Mouse (Mus musculus) liver, embryonic 12.5 days (tissue): ENCODE measurements around the gene Pfkm. TPM values are rescaled to one million over a fixed set of nuclear protein-coding genes. Genes with fewer than 3 reads are reported as not detected.

Source experiments
- ATAC-seq: fragments of 200-750 bp; cut with Nextera tagmentation; 2 replicates; pipeline ENCODE4 v1.8.0; 2017; ENCODE audit warnings: moderate number of reproducible peaks, mild to moderate bottlenecking, moderate library complexity
- H3K27ac ChIP-seq: fragments of 300-500 bp; sonication (generic); 2 replicates; pipeline ENCODE4 v1.5.1; 2016; ENCODE audit warnings: mild to moderate bottlenecking
- H3K27me3 ChIP-seq: fragments of 300-500 bp; sonication (generic); replicated peaks from 2 replicates; pipeline ENCODE4 v1.6.1; 2016; ENCODE audit warnings: mild to moderate bottlenecking, moderate library complexity
- H3K36me3 ChIP-seq: fragments of 300-500 bp; sonication (generic); 2 replicates; pipeline ENCODE4 v1.6.1; 2016; ENCODE audit warnings: mild to moderate bottlenecking, moderate library complexity
- H3K4me1 ChIP-seq: fragments of 300-500 bp; sonication (generic); 2 replicates; pipeline ENCODE4 v1.6.1; 2016
- H3K4me2 ChIP-seq: fragments of 300-500 bp; sonication (generic); 2 replicates; pipeline ENCODE4 v1.6.1; 2016; ENCODE audit warnings: mild to moderate bottlenecking, moderate library complexity
- H3K4me3 ChIP-seq: fragments of 300-500 bp; sonication (generic); 2 replicates; pipeline ENCODE4 v1.5.1; 2016; ENCODE audit warnings: mild to moderate bottlenecking, moderate library complexity
- H3K9ac ChIP-seq: fragments of 300-500 bp; sonication (generic); 2 replicates; pipeline ENCODE4 v1.6.1; 2016; ENCODE audit warnings: mild to moderate bottlenecking, moderate library complexity
- H3K9me3 ChIP-seq: fragments of 300-500 bp; sonication (generic); replicated peaks from 2 replicates; pipeline ENCODE4 v1.6.1; 2016; ENCODE audit warnings: mild to moderate bottlenecking, moderate library complexity
- WGBS: fragments of 180-500 bp; shearing (Covaris S2); methylation state at CpG from one replicate; pipeline ENCODE4 v1.1.7; 2016; ENCODE audit not compliant: insufficient replicate concordance; 5-methylcytosine and 5-hydroxymethylcytosine counted together
- polyA plus RNA-seq: library from polyadenylated mRNA; unstranded; fragments of >200 nt; fragmentation: Nextera tagmentation; extraction: Ambion mirVana; gene quantifications from 2 replicates; pipeline ENCODE4 v1.2.1, GENCODE M21; 2016

Gene Pfkm
- polyA plus RNA-seq, 1 experiment from 2014 or later: 30.3 TPM

GRCm38 (mm10) chr15:98131451-98131850 lies 39.1 kb downstream of the Pfkm start:
- WGBS: 85% methylated on average over 7 of the region's 7 CpGs
- Histone ChIP-seq H3K4me3 (no peak overlapping the region), H3K36me3 (peaks cover 100% of the 10 kb centered on the region), H3K4me2 (no peak overlapping the region), H3K4me1 (no peaks in the 10 kb centered on the region), H3K27ac (no peak overlapping the region), H3K27me3 (no peaks in the 10 kb centered on the region), H3K9ac (no peak overlapping the region), H3K9me3 (no peaks in the 10 kb centered on the region)
- no peak for ATAC-seq

- no peaks in the 10 kb centered on the region for H3K9me3 ChIP-seq
- peaks cover 100% of the 10 kb centered on the region for H3K36me3 ChIP-seq
Observed at GRCm38 (mm10) chr15:98131942-98132655, 39.7 kb downstream of the Pfkm start.

GRCm38 (mm10) chr15:98133471-98133870 lies 41.1 kb downstream of the Pfkm start:
- 85% methylated on average over 3 of the region's 3 CpGs for WGBS
- H3K9ac ChIP-seq: no peak overlapping the region
- peaks cover 97% of the 10 kb centered on the region for H3K36me3 ChIP-seq
- no peaks in the 10 kb centered on the region for H3K27me3 ChIP-seq
- H3K4me1 ChIP-seq: no peaks in the 10 kb centered on the region
- no peak overlapping the region for H3K4me2 ChIP-seq
- no peak for ATAC-seq
- no peak overlapping the region for H3K4me3 ChIP-seq
- no peak overlapping the region for H3K27ac ChIP-seq
- H3K9me3 ChIP-seq: no peaks in the 10 kb centered on the region

More at GRCm38 (mm10) chr15:98131942-98132655, 39.7 kb downstream of the Pfkm start:
- Histone ChIP-seq H3K4me3 (no peak overlapping the region), H3K27me3 (no peaks in the 10 kb centered on the region), H3K4me2 (no peak overlapping the region), H3K4me1 (no peaks in the 10 kb centered on the region), H3K9ac (no peak overlapping the region), H3K27ac (no peak overlapping the region)
- ATAC-seq: no peak
- WGBS: 84% methylated on average over 15 of the region's 15 CpGs

GRCm38 (mm10) chr15:98134034-98134433 lies 41.6 kb downstream of the Pfkm start:
- Histone ChIP-seq H3K4me1 (no peaks in the 10 kb centered on the region), H3K9me3 (no peaks in the 10 kb centered on the region), H3K9ac (no peak overlapping the region), H3K36me3 (peaks cover 97% of the 10 kb centered on the region), H3K4me2 (no peak overlapping the region), H3K27me3 (no peaks in the 10 kb centered on the region), H3K27ac (no peak overlapping the region), H3K4me3 (no peak overlapping the region)
- 94% methylated on average over 4 of the region's 4 CpGs for WGBS
- ATAC-seq: no peak

GRCm38 (mm10) chr15:98134666-98135065 lies 42.3 kb downstream of the Pfkm start:
- no peak for ATAC-seq
- H3K27ac ChIP-seq: no peak overlapping the region
- no peaks in the 10 kb centered on the region for H3K4me1 ChIP-seq
- H3K36me3 ChIP-seq: peaks cover 97% of the 10 kb centered on the region
- no peaks in the 10 kb centered on the region for H3K9me3 ChIP-seq
- no peak overlapping the region for H3K9ac ChIP-seq
- WGBS: 84% methylated on average over 3 of the region's 3 CpGs
- no peaks in the 10 kb centered on the region for H3K27me3 ChIP-seq
- no peak overlapping the region for H3K4me2 ChIP-seq
- no peak overlapping the region for H3K4me3 ChIP-seq

GRCm38 (mm10) chr15:98135671-98136070 lies 43.3 kb downstream of the Pfkm start:
- Histone ChIP-seq H3K27ac (no peak overlapping the region), H3K9me3 (no peaks in the 10 kb centered on the region), H3K36me3 (peaks cover 96% of the 10 kb centered on the region), H3K9ac (no peak overlapping the region), H3K4me2 (no peak overlapping the region), H3K4me1 (no peaks in the 10 kb centered on the region), H3K27me3 (no peaks in the 10 kb centered on the region), H3K4me3 (no peak overlapping the region)
- ATAC-seq: no peak
- 92% methylated on average over 13 of the region's 13 CpGs for WGBS

GRCm38 (mm10) chr15:98136871-98137270 lies 44.5 kb downstream of the Pfkm start:
- Histone ChIP-seq H3K9me3 (no peaks in the 10 kb centered on the region), H3K27ac (no peak overlapping the region)
- WGBS: 88% methylated on average over 9 of the region's 9 CpGs

GRCm38 (mm10) chr15:98139763-98140162 lies 47.4 kb downstream of the Pfkm start:
- H3K4me2 ChIP-seq: no peak overlapping the region
- peaks cover 7% of the 10 kb centered on the region for H3K4me1 ChIP-seq
- WGBS: 81% methylated on average over 7 of the region's 7 CpGs
- no peak overlapping the region for H3K27ac ChIP-seq
- no peak overlapping the region for H3K9ac ChIP-seq
- no peaks in the 10 kb centered on the region for H3K9me3 ChIP-seq
- H3K4me3 ChIP-seq: no peak overlapping the region
- peaks cover 75% of the 10 kb centered on the region for H3K36me3 ChIP-seq
- ATAC-seq: no peak
- no peaks in the 10 kb centered on the region for H3K27me3 ChIP-seq

More at GRCm38 (mm10) chr15:98136871-98137270, 44.5 kb downstream of the Pfkm start:
- ATAC-seq: no peak
- Histone ChIP-seq H3K9ac (no peak overlapping the region), H3K4me2 (no peak overlapping the region), H3K36me3 (peaks cover 95% of the 10 kb centered on the region), H3K27me3 (no peaks in the 10 kb centered on the region), H3K4me3 (no peak overlapping the region), H3K4me1 (no peaks in the 10 kb centered on the region)

GRCm38 (mm10) chr15:98140809-98141208 lies 48.4 kb downstream of the Pfkm start:
- ATAC-seq: no peak
- H3K4me3 ChIP-seq: no peak overlapping the region
- 83% methylated on average over 5 of the region's 5 CpGs for WGBS
- H3K4me2 ChIP-seq: no peak overlapping the region
- H3K36me3 ChIP-seq: peaks cover 64% of the 10 kb centered on the region
- H3K9ac ChIP-seq: no peak overlapping the region
- no peaks in the 10 kb centered on the region for H3K9me3 ChIP-seq
- H3K4me1 ChIP-seq: peaks cover 11% of the 10 kb centered on the region
- H3K27me3 ChIP-seq: no peaks in the 10 kb centered on the region
- no peak overlapping the region for H3K27ac ChIP-seq

GRCm38 (mm10) chr15:98142515-98142914 lies 50.1 kb downstream of the Pfkm start:
- 88% methylated on average over 10 of the region's 10 CpGs for WGBS
- ATAC-seq: no peak
- H3K27ac ChIP-seq: no peak overlapping the region

GRCm38 (mm10) chr15:98144861-98145507 lies 52.6 kb downstream of the Pfkm start:
- peaks cover 15% of the 10 kb centered on the region for H3K4me1 ChIP-seq
- WGBS: under 1% methylated on average over 36 of the region's 36 CpGs
- H3K4me3 ChIP-seq: peak overlapping the region; percentile 78
- peak; percentile 69 for ATAC-seq
- peak overlapping the region; percentile 95 for H3K9ac ChIP-seq
- peak overlapping the region; percentile 75 for H3K27ac ChIP-seq
- H3K9me3 ChIP-seq: no peaks in the 10 kb centered on the region
- H3K27me3 ChIP-seq: no peaks in the 10 kb centered on the region
- H3K4me2 ChIP-seq: peak overlapping the region; percentile 90
- peaks cover 25% of the 10 kb centered on the region for H3K36me3 ChIP-seq

More at GRCm38 (mm10) chr15:98142515-98142914, 50.1 kb downstream of the Pfkm start:
- Histone ChIP-seq H3K9me3 (no peaks in the 10 kb centered on the region), H3K27me3 (no peaks in the 10 kb centered on the region), H3K9ac (no peak overlapping the region), H3K4me1 (peaks cover 15% of the 10 kb centered on the region), H3K36me3 (peaks cover 48% of the 10 kb centered on the region), H3K4me2 (no peak overlapping the region), H3K4me3 (no peak overlapping the region)

GRCm38 (mm10) chr15:98145559-98146181 lies 53.3 kb downstream of the Pfkm start:
- Histone ChIP-seq H3K27ac (peak overlapping the region; percentile 75), H3K27me3 (0 out of 2 replicates have a peak, but pooled peaks cover 3% of the 10 kb centered on the region), H3K4me1 (peaks cover 15% of the 10 kb centered on the region), H3K9ac (peak overlapping the region; percentile 95), H3K4me3 (peak overlapping the region; percentile 78), H3K4me2 (peak overlapping the region; percentile 90), H3K36me3 (peaks cover 19% of the 10 kb centered on the region), H3K9me3 (no peaks in the 10 kb centered on the region)
- WGBS: 2% methylated on average over 38 of the region's 38 CpGs
- ATAC-seq: peak; percentile 97
